Mouse (Mus musculus) neural tube, embryonic 11.5 days (tissue): ENCODE measurements around the gene Suclg2. TPM values are rescaled to one million over a fixed set of nuclear protein-coding genes. Genes with fewer than 3 reads are reported as not detected.

Experiments used
- ATAC-seq: fragments of 200-750 bp; cut with Nextera tagmentation; 2 replicates; pipeline ENCODE4 v1.8.0; 2017; ENCODE audit warnings: moderate number of reproducible peaks, mild to moderate bottlenecking, moderate TSS enrichment, moderate library complexity; ENCODE audit not compliant: insufficient read depth, low FRiP score, low TSS enrichment
- DNase-seq: peaks from one replicate; pipeline ENCODE4 v3.0.0-alpha.2; 2015; ENCODE audit warnings: low spot score
- H3K27ac ChIP-seq: fragments of 300-500 bp; sonication (generic); 2 replicates; pipeline ENCODE4 v1.5.1; 2014; ENCODE audit warnings: low read depth, mild to moderate bottlenecking, low read length
- H3K27me3 ChIP-seq: fragments of 300-500 bp; sonication (generic); 2 replicates; pipeline ENCODE4 v1.6.1; 2014; ENCODE audit warnings: mild to moderate bottlenecking, low read length, mixed read lengths; ENCODE audit not compliant: control insufficient read depth, insufficient read depth
- H3K36me3 ChIP-seq: fragments of 300-500 bp; sonication (generic); 2 replicates; pipeline ENCODE4 v1.6.1; 2014; ENCODE audit warnings: mild to moderate bottlenecking, low read length, moderate library complexity, mixed read lengths; ENCODE audit not compliant: control insufficient read depth, insufficient read depth
- H3K4me1 ChIP-seq: fragments of 300-500 bp; sonication (generic); 2 replicates; pipeline ENCODE4 v1.6.1; 2014; ENCODE audit warnings: low read length, mixed read lengths; ENCODE audit not compliant: control insufficient read depth, insufficient read depth
- H3K4me2 ChIP-seq: fragments of 300-500 bp; sonication (generic); 2 replicates; pipeline ENCODE4 v1.6.1; 2014; ENCODE audit warnings: low read depth, mild to moderate bottlenecking, moderate library complexity
- H3K4me3 ChIP-seq: fragments of 300-500 bp; sonication (generic); 2 replicates; pipeline ENCODE4 v1.5.1; 2014; ENCODE audit warnings: low read depth, low read length
- H3K9ac ChIP-seq: fragments of 300-500 bp; sonication (generic); 2 replicates; pipeline ENCODE4 v1.6.1; 2014; ENCODE audit warnings: mild to moderate bottlenecking, low read length
- H3K9me3 ChIP-seq: fragments of 300-500 bp; sonication (generic); 2 replicates; pipeline ENCODE4 v1.6.1; 2016; ENCODE audit warnings: low read length; ENCODE audit not compliant: control insufficient read depth
- WGBS: fragments of 180-500 bp; shearing (Covaris S2); extraction: QIAGEN DNeasy Blood & Tissue Kit; methylation state at CpG from one replicate; pipeline ENCODE4 v1.1.7; 2014; 5-methylcytosine and 5-hydroxymethylcytosine counted together
- polyA plus RNA-seq: library from polyadenylated mRNA; unstranded; fragments of >200 nt; fragmentation: Nextera tagmentation; extraction: Ambion mirVana; gene quantifications from 2 replicates; pipeline ENCODE4 v1.2.1, GENCODE M21; 2014

The Suclg2 gene
- polyA plus RNA-seq, 1 experiment from 2014 or later, result 41.7 TPM

GRCm38 (mm10) chr6:95709106-95709505 is 9.5 kb downstream of the Suclg2 start:
- 66% methylated on average over 5 of the region's 5 CpGs for WGBS
- no peak for DNase-seq
- Histone ChIP-seq H3K27me3 (no peaks in the 10 kb centered on the region), H3K27ac (no peak overlapping the region), H3K36me3 (no peaks in the 10 kb centered on the region), H3K4me1 (no peaks in the 10 kb centered on the region; the same call in 1 of the 2 replicates), H3K9ac (no peak overlapping the region), H3K4me2 (no peak overlapping the region), H3K9me3 (no peaks in the 10 kb centered on the region), H3K4me3 (no peak overlapping the region)
- no peak for ATAC-seq

- H3K9ac ChIP-seq, result no peak overlapping the region
- no peak overlapping the region for H3K27ac ChIP-seq
- ATAC-seq (no peak), DNase-seq (no peak)
- no peaks in the 10 kb centered on the region for H3K9me3 ChIP-seq
- no peaks in the 10 kb centered on the region; the same call in 1 of the 2 replicates for H3K4me1 ChIP-seq
- H3K4me3 ChIP-seq, result no peak overlapping the region
- H3K36me3 ChIP-seq, result no peaks in the 10 kb centered on the region
- WGBS, result 74% methylated on average over 4 of the region's 4 CpGs
- H3K4me2 ChIP-seq, result no peak overlapping the region
- H3K27me3 ChIP-seq, result no peaks in the 10 kb centered on the region
Measured at GRCm38 (mm10) chr6:95704626-95705025, 14.0 kb downstream of the Suclg2 start.

GRCm38 (mm10) chr6:95702200-95702599 is 16.4 kb downstream of the Suclg2 start:
- no peak for DNase-seq
- H3K36me3 ChIP-seq, result no peaks in the 10 kb centered on the region
- H3K4me3 ChIP-seq, result no peak overlapping the region
- 0 out of 2 replicates have a peak, but pooled peaks cover 3% of the 10 kb centered on the region for H3K4me1 ChIP-seq
- H3K27me3 ChIP-seq, result no peaks in the 10 kb centered on the region
- no peak overlapping the region for H3K4me2 ChIP-seq
- WGBS, result 83% methylated on average over 9 of the region's 9 CpGs
- ATAC-seq, result no peak
- H3K9me3 ChIP-seq, result no peaks in the 10 kb centered on the region
- H3K9ac ChIP-seq, result no peak overlapping the region
- no peak overlapping the region for H3K27ac ChIP-seq

- WGBS, result 74% methylated on average over 7 of the region's 7 CpGs
- no peak overlapping the region for H3K27ac ChIP-seq
- no peaks in the 10 kb centered on the region for H3K27me3 ChIP-seq
- 0 out of 2 replicates have a peak, but pooled peaks cover 3% of the 10 kb centered on the region for H3K4me1 ChIP-seq
- H3K9me3 ChIP-seq, result no peaks in the 10 kb centered on the region
- H3K4me2 ChIP-seq, result no peak overlapping the region
- H3K4me3 ChIP-seq, result no peak overlapping the region
- H3K9ac ChIP-seq, result no peak overlapping the region
- no peak for DNase-seq
- no peak for ATAC-seq
- no peaks in the 10 kb centered on the region for H3K36me3 ChIP-seq
Measured at GRCm38 (mm10) chr6:95701786-95702185, 16.8 kb downstream of the Suclg2 start.

GRCm38 (mm10) chr6:95700981-95701610 is 17.5 kb downstream of the Suclg2 start:
- ATAC-seq (no peak), DNase-seq (no peak)
- H3K27me3 ChIP-seq, result no peaks in the 10 kb centered on the region
- H3K4me1 ChIP-seq, result 0 out of 2 replicates have a peak, but pooled peaks cover 3% of the 10 kb centered on the region
- H3K27ac ChIP-seq, result no peak overlapping the region
- no peaks in the 10 kb centered on the region for H3K9me3 ChIP-seq
- no peaks in the 10 kb centered on the region for H3K36me3 ChIP-seq
- H3K4me2 ChIP-seq, result no peak overlapping the region
- 63% methylated on average over 2 of the region's 2 CpGs for WGBS
- H3K4me3 ChIP-seq, result no peak overlapping the region
- no peak overlapping the region for H3K9ac ChIP-seq

- ATAC-seq (no peak), DNase-seq (no peak)
- Histone ChIP-seq H3K4me1 (0 out of 2 replicates have a peak, but pooled peaks cover 3% of the 10 kb centered on the region), H3K9me3 (no peaks in the 10 kb centered on the region), H3K27ac (no peak overlapping the region), H3K27me3 (no peaks in the 10 kb centered on the region), H3K4me2 (no peak overlapping the region), H3K36me3 (no peaks in the 10 kb centered on the region), H3K9ac (no peak overlapping the region), H3K4me3 (no peak overlapping the region)
- WGBS, result 81% methylated on average over 5 of the region's 5 CpGs
Measured at GRCm38 (mm10) chr6:95700191-95700590, 18.4 kb downstream of the Suclg2 start.

- no peak overlapping the region for H3K27ac ChIP-seq
- H3K4me3 ChIP-seq, result no peak overlapping the region
- no peak for DNase-seq
- no peaks in the 10 kb centered on the region for H3K36me3 ChIP-seq
- no peaks in the 10 kb centered on the region for H3K9me3 ChIP-seq
- H3K9ac ChIP-seq, result no peak overlapping the region
- H3K4me2 ChIP-seq, result no peak overlapping the region
- H3K27me3 ChIP-seq, result no peaks in the 10 kb centered on the region
- 0 out of 2 replicates have a peak, but pooled peaks cover 3% of the 10 kb centered on the region for H3K4me1 ChIP-seq
- ATAC-seq, result no peak
- WGBS, result 87% methylated on average over 3 of the region's 3 CpGs
Measured at GRCm38 (mm10) chr6:95699326-95699725, 19.3 kb downstream of the Suclg2 start.

- ATAC-seq, result no peak
- Histone ChIP-seq H3K27ac (no peak overlapping the region), H3K36me3 (no peaks in the 10 kb centered on the region), H3K9ac (no peak overlapping the region), H3K4me2 (no peak overlapping the region), H3K9me3 (no peaks in the 10 kb centered on the region), H3K4me1 (0 out of 2 replicates have a peak, but pooled peaks cover 3% of the 10 kb centered on the region), H3K4me3 (no peak overlapping the region), H3K27me3 (no peaks in the 10 kb centered on the region)
- 42% methylated on average over 5 of the region's 6 CpGs for WGBS
- DNase-seq, result no peak
Measured at GRCm38 (mm10) chr6:95698536-95699162, 20.0 kb downstream of the Suclg2 start.

- 73% methylated on average over 4 of the region's 4 CpGs for WGBS
- ATAC-seq (no peak), DNase-seq (no peak)
- no peaks in the 10 kb centered on the region for H3K36me3 ChIP-seq
- 0 out of 2 replicates have a peak, but pooled peaks cover 3% of the 10 kb centered on the region for H3K4me1 ChIP-seq
- no peak overlapping the region for H3K4me3 ChIP-seq
- no peak overlapping the region for H3K9ac ChIP-seq
- no peaks in the 10 kb centered on the region for H3K27me3 ChIP-seq
- H3K4me2 ChIP-seq, result no peak overlapping the region
- H3K9me3 ChIP-seq, result no peaks in the 10 kb centered on the region
- H3K27ac ChIP-seq, result no peak overlapping the region
Measured at GRCm38 (mm10) chr6:95694910-95695309, 23.7 kb downstream of the Suclg2 start.
